Mouse (Mus musculus) CH12.LX (cell line): Measurements from ENCODE around the gene Vegfb. TPM values are rescaled to one million over a fixed set of nuclear protein-coding genes. Genes with fewer than 3 reads are reported as not detected.

Experiments
- DNase-seq: peaks from one replicate; pipeline ENCODE4 v3.0.0-alpha.2; 2013; ENCODE audit errors: extremely low read depth
- H3K27ac ChIP-seq: 2 replicates; pipeline ENCODE4 v1.5.1; 2012; ENCODE audit warnings: low read depth, mild to moderate bottlenecking, control low read depth, moderate library complexity; ENCODE audit not compliant: insufficient read depth
- H3K27me3 ChIP-seq: replicated peaks from 2 replicates; pipeline ENCODE3; 2012; ENCODE audit warnings: inconsistent platforms
- H3K36me3 ChIP-seq, 2 experiments: replicated peaks in 1 of 2; 2 replicates each; pipeline versions ENCODE3 to v1.6.1; 2012; ENCODE audit warnings: inconsistent platforms in 1 of 2, low read length in 1 of 2, mild to moderate bottlenecking in 1 of 2, mixed read lengths in 1 of 2, moderate library complexity in 1 of 2; ENCODE audit not compliant: control insufficient read depth in 1 of 2, insufficient read depth in 1 of 2
- H3K4me1 ChIP-seq, 2 experiments: 2 replicates each; pipeline ENCODE4 v1.6.1; 2012; ENCODE audit warnings: inconsistent platforms in 1 of 2, moderate library complexity in 1 of 2; ENCODE audit not compliant: insufficient read depth in 2 of 2, control insufficient read depth in 1 of 2
- H3K4me2 ChIP-seq: 2 replicates; pipeline ENCODE4 v1.6.1; 2012; ENCODE audit warnings: low read depth, mild to moderate bottlenecking, control low read depth; ENCODE audit not compliant: poor library complexity, insufficient read depth, severe bottlenecking
- H3K4me3 ChIP-seq, 3 experiments: fragments of 150-350 bp in 1 of 3; sonication (generic) in 1 of 3; replicated peaks in 1 of 3; 2 replicates each; pipeline versions ENCODE3 to v1.5.1; 2011 to 2012; ENCODE audit warnings: low read depth in 2 of 3, low read length in 2 of 3, mild to moderate bottlenecking in 2 of 3, moderate library complexity in 2 of 3, control low read depth in 1 of 3, improper control_type of control experiment in 1 of 3, inconsistent platforms in 1 of 3, mixed read lengths in 1 of 3; ENCODE audit not compliant: poor library complexity in 1 of 3
- H3K79me2 ChIP-seq: replicated peaks from 2 replicates; pipeline ENCODE4 v1.6.1; 2012; ENCODE audit warnings: mild to moderate bottlenecking, moderate library complexity; ENCODE audit not compliant: control insufficient read depth, poor library complexity, insufficient read depth, severe bottlenecking; ENCODE audit errors: extremely low read depth
- H3K9ac ChIP-seq: 2 replicates; pipeline ENCODE4 v1.6.1; 2012; ENCODE audit warnings: low read depth, mild to moderate bottlenecking, control low read depth, moderate library complexity; ENCODE audit not compliant: insufficient read depth
- H3K9me3 ChIP-seq: replicated peaks from 2 replicates; pipeline ENCODE3; 2012; ENCODE audit warnings: low read length, inconsistent platforms, mixed read lengths
- CHD1 ChIP-seq: IDR thresholded peaks from 2 replicates; pipeline ENCODE4 v1.6.1; 2012; ENCODE audit warnings: low read depth, low read length, improper control_type of control experiment, inconsistent platforms
- CTCF ChIP-seq, 2 experiments: IDR thresholded peaks in 1 of 2; conservative IDR thresholded peaks in 1 of 2; 2 replicates each; pipeline ENCODE4 v1.5.1; 2011 to 2012; ENCODE audit warnings: low read depth in 2 of 2, low read length in 2 of 2, improper control_type of control experiment in 1 of 2, inconsistent platforms in 1 of 2, mild to moderate bottlenecking in 1 of 2, moderate library complexity in 1 of 2
- ETS1 ChIP-seq: conservative IDR thresholded peaks from 2 replicates; pipeline ENCODE4 v1.6.1; 2012; ENCODE audit warnings: low read depth, mild to moderate bottlenecking, inconsistent platforms, low read length, improper control_type of control experiment, moderate library complexity
- GABPA ChIP-seq: IDR thresholded peaks from 2 replicates; pipeline ENCODE4 v1.6.1; 2012; ENCODE audit warnings: low read depth, low read length, improper control_type of control experiment, inconsistent platforms; ENCODE audit not compliant: insufficient replicate concordance
- JUN ChIP-seq: IDR thresholded peaks from 2 replicates; pipeline ENCODE4 v1.6.1; 2011; ENCODE audit warnings: low read depth, mild to moderate bottlenecking, low read length, improper control_type of control experiment, moderate library complexity; ENCODE audit not compliant: insufficient read depth
- KAT2A ChIP-seq: IDR thresholded peaks from 2 replicates; pipeline ENCODE4 v1.6.1; 2012; ENCODE audit warnings: low read length, improper control_type of control experiment, inconsistent platforms; ENCODE audit not compliant: insufficient replicate concordance
- MAZ ChIP-seq: IDR thresholded peaks from 2 replicates; pipeline ENCODE4 v1.6.1; 2012; ENCODE audit warnings: low read depth, mild to moderate bottlenecking, inconsistent platforms, low read length, improper control_type of control experiment, moderate library complexity
- NRF1 ChIP-seq: IDR thresholded peaks from 2 replicates; pipeline ENCODE4 v1.6.1; 2014; ENCODE audit warnings: low read depth, mild to moderate bottlenecking, inconsistent platforms, low read length, improper control_type of control experiment, moderate library complexity
- POLR2A ChIP-seq: IDR thresholded peaks from 2 replicates; pipeline ENCODE4 v1.6.1; 2011; ENCODE audit warnings: low read depth, mild to moderate bottlenecking, improper control_type of control experiment, low read length
- POLR2AphosphoS2 ChIP-seq: IDR thresholded peaks from 2 replicates; pipeline ENCODE4 v1.6.1; 2011; ENCODE audit warnings: low read depth, low read length, improper control_type of control experiment
- RAD21 ChIP-seq: IDR thresholded peaks from 2 replicates; pipeline ENCODE4 v1.6.1; 2011; ENCODE audit warnings: low read depth, mild to moderate bottlenecking, low read length, improper control_type of control experiment, moderate library complexity
- RCOR1 ChIP-seq: conservative IDR thresholded peaks from 2 replicates; pipeline ENCODE4 v1.6.1; 2012; ENCODE audit warnings: low read depth, mild to moderate bottlenecking, inconsistent platforms, low read length, improper control_type of control experiment
- TCF12 ChIP-seq: IDR thresholded peaks from 2 replicates; pipeline ENCODE4 v1.6.1; 2014; ENCODE audit warnings: low read depth, mild to moderate bottlenecking, inconsistent platforms, low read length, improper control_type of control experiment
- USF2 ChIP-seq: conservative IDR thresholded peaks from 2 replicates; pipeline ENCODE4 v1.6.1; 2011; ENCODE audit warnings: low read depth, low read length, improper control_type of control experiment
- dilution Hi-C: fragments of 300-500 bp; cut with MboI; formaldehyde crosslinking; loops from 2 replicates; pipeline ENCODE4 v1.14.3; 2020; ENCODE audit warnings: low sequenced_read_pairs; ENCODE audit not compliant: extremely low pct_unique_long_range_greater_than_20kb, extremely low pct_ligation_motif_present
- in situ Hi-C: fragments of 300-500 bp; cut with MboI; formaldehyde crosslinking; loops from 3 replicates; pipeline ENCODE4 v1.14.3; 2019; ENCODE audit warnings: low sequenced_read_pairs, low pct_ligation_motif_present, low pct_unique_long_range_greater_than_20kb, mixed read lengths
- polyA plus RNA-seq: library from polyadenylated mRNA; unstranded; fragments of >175 nt; gene quantifications from 2 replicates; pipeline ENCODE4 v1.2.1, GENCODE M21; 2012; ENCODE audit warnings: low read depth; ENCODE audit not compliant: insufficient read length
- total RNA-seq, 2 experiments: library from RNA; depleted of rRNA; stranded (reverse); fragments of 300-350 nt in 1 of 2; fragments of >200 nt in 1 of 2; gene quantifications; 2 replicates each; pipeline ENCODE4 v1.2.3; 2012 to 2014

Gene Vegfb
- total and polyA plus RNA-seq, 3 experiments, result 3.2 to 35.1 (median 13.2) TPM

DNA sequence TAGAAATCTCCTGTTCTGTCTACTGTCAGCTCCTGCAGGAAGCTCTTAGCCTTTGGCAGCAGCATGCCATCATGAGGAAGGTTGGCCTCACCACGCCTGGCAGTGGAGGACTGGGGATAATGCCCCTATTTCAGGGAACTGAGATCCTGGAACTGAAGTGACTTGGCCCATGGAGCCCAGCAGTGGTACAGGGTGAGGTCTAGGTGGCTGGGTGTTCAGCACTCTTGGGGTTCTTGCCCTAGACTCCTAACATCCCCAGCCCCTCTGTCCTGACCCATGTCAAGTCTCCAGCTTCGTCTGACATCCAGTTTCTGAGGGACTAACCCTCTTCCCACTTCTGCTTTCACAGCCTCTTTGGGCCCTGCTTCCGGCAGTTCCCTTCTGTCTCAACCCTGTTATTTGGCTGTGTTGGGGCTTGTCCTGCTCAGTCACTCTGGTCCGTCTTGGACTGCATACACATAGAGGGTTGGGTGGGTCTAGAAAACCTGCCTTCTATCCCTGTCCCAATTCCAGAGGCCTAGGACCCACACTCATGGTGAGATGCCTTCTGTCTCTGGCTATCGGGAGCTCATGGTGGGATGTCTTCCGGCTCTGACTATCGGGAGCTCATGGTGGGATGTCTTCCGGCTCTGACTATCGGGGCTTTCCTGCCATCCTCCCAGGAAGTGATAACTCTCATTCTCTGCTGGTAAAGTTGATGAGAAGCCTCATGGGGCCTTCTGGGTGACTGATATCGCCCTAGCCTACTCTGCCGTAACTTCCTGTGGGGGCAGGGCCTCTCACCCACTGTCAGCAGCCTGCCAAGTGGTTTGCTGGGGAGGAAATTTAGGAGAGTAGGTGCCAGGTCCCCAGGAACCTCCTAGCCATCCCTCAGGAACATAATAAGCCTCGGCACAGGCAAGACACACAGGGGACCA is 30.3 kb upstream of the Vegfb start (continued):
- no peak; the same call in 1 of the 2 replicates for TF ChIP-seq POLR2AphosphoS2

DNA sequence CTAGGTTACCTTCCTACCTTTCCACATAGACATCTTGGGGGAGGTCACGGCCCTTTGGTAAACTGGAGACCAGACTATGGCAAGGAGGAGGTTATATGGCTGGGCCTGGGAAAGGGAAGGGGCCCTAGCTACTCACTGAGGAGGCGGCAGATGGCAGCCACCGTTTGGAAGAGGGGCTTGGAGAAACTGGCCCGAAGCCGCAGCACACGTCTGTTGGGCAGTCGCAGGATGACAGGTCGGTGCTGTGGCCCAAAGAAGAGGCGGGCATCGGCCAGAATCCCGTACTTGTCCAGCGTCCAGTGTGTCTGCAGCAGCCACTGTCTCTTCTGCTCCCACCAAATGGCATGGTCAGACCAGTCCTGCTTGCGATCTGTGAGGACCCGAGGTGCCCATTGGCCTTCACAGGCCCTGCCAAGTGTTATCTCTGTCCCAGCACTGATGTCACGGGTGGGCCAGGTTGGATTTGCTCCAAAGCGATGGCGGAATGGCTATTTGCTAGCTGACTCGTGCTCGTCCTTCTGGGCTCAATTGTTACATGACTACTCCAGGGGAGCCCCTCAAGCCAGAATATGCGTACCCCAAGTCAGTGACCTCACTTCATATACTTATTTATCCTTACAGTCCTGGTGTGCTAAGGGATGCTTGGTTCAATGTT is 27.2 kb upstream of the Vegfb start:
- Histone ChIP-seq H3K36me3 (peaks cover 27 to 53% of the 10 kb centered on the region in 2 experiments), H3K4me1 (peaks cover 6 to 15% of the 10 kb centered on the region in 2 experiments; a peak in 3 of 4 replicates), H3K27me3 (no peaks in the 10 kb centered on the region), H3K27ac (no peak overlapping the region), H3K4me3 (no peak overlapping the region), H3K9me3 (no peaks in the 10 kb centered on the region), H3K79me2 (peaks cover 3% of the 10 kb centered on the region; the same call in 1 of the 2 replicates), H3K4me2 (no peak overlapping the region), H3K9ac (no peak overlapping the region)
- DNase-seq, result no peak
- TF ChIP-seq ETS1 (no peak), POLR2A (no peak), CTCF (conservative IDR thresholded peaks at IDR 0.05 in 1 of 2, IDR thresholded peaks at IDR 0.05 in 1 of 2; ENCODE audit: low read depth in 2 of 2, low read length in 2 of 2) (no peak), RCOR1 (no peak), CHD1 (no peak), TCF12 (no peak)
- in situ Hi-C loops, result no loop called here
- dilution Hi-C loops, result no loop called here

DNA sequence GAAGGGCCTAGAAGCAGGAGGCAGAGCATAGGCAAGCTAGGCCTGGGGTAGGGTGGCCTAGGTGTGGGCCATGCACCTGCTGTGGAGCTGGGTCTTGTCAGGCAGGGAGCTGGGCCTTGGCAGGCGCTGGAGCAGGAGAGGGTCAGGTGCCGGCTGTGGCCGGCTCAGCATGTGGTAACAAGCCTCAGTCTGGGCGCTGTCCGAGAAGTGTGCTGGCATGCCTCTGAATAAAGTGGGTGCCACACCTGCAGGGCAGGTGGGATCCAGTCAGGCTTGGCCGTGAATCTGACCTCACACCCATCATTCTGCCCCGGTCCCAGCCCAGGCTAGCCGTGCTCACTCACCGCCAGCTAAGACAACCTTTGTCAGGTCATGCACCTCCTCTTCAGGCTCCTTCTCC is 26.5 kb upstream of the Vegfb start:
- in situ Hi-C loops (no loop called here), dilution Hi-C loops (no loop called here)
- no peak overlapping the region for H3K4me3 ChIP-seq
- TF ChIP-seq USF2, result no peak
- TF ChIP-seq RAD21, result no peak
- no peak for TF ChIP-seq NRF1
- no peak for TF ChIP-seq KAT2A
- TF ChIP-seq JUN, result no peak
- TF ChIP-seq GABPA, result no peak
- no peak for TF ChIP-seq MAZ
- peaks cover 5 to 13% of the 10 kb centered on the region in 2 experiments; a peak in 3 of 4 replicates for H3K4me1 ChIP-seq
- H3K9ac ChIP-seq, result no peak overlapping the region
- H3K27me3 ChIP-seq, result no peaks in the 10 kb centered on the region
- no peak overlapping the region for H3K4me2 ChIP-seq
- DNase-seq, result no peak
- H3K79me2 ChIP-seq, result peaks cover 1% of the 10 kb centered on the region; the same call in 1 of the 2 replicates
- H3K27ac ChIP-seq, result no peak overlapping the region
- H3K36me3 ChIP-seq, result peaks cover 27 to 57% of the 10 kb centered on the region in 2 experiments
- no peaks in the 10 kb centered on the region for H3K9me3 ChIP-seq
